Mouse (Mus musculus): Measurements from ENCODE around the gene Gpr137.

- no peak for TF ChIP-seq CTCF (IDR thresholded peaks at IDR 0.05; ENCODE audit: borderline replicate concordance, insufficient read depth, low read depth, low read length)
- no peak for TF ChIP-seq POLR2A (IDR thresholded peaks at IDR 0.05; ENCODE audit: borderline replicate concordance, insufficient read depth, low read length)
Measured at GRCm38 (mm10) chr19:6985300-6985699, 43.0 kb upstream of the Gpr137 start.

All from cerebellum, adult 2 months (tissue).